Mouse (Mus musculus): Measurements from ENCODE around the gene 2900026A02Rik.
A peak's percentile ranks its signal among the peaks of the same experiment; 100 is the strongest.

2900026A02Rik gene

GRCm38 (mm10) chr5:113173318-113173717, 47.7 kb downstream of the 2900026A02Rik start:
- DNase-seq, result peak; percentile 76

DNA sequence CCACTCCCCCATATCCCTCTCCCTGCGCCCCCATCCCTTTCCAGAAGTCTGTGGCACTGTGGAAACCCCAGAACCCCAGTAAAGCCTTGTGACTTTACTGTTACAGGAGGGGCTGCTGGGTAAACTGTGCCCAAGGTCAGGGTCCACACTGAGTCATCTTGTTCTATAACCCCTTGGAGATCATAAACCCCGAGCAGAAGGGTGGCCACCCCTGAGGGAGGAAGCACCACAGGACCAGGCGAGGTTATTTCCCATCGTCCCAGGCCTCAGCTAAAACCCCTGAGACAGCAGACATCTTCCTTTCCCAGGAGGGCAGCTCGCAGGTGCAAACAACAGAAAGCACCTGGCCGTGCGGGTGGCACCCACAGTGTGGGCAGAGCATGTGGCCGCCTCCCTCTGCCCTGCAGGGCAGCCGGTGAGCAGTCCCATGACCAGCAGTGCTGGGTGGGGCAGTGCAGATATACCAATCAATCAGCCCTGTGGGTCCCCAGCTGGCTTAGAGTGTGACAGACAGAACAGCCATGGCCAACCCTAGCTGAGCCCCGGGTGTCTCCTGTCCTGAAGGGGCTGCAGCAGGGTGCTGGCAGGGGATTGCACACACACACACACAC, 49.0 kb downstream of the 2900026A02Rik start:
- no peak for DNase-seq

DNA sequence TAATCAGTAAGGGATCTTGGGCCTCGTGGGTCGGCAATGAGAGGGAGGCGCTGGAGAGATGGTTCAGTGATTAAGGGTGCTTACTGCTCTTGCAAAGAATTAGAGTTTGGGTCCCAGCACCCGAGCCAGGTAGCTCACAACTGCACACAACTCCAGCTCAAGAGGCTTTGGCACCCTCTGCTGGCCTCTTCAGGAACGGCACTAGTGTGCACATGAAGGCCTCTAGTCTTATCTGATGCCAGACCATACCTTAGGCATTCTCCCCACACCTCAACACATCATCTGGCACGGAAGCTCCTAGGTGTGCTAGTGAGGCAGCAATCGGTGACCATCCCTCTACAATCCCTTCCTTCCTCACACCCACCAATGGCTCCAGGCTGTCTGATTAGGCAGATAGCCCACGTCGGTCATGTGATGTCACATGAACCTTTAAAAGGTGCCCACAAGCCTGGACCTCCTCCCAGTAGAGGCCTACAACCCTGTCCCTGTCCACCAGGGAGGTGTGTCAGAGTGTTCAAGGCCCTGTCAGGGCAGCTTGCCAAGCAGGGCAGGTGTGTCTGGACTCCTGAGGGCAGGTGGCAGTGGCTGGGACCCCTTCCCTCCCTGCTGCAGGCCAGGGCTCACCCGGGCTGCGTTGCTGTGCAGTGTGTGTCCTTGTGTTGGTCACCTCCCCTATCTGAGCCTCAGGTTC, 50.8 kb downstream of the 2900026A02Rik start:
- DNase-seq, result no peak

GRCm38 (mm10) chr5:113167733-113168132, 53.3 kb downstream of the 2900026A02Rik start:
- peak; percentile 60 for DNase-seq

GRCm38 (mm10) chr5:113165481-113165880, 55.6 kb downstream of the 2900026A02Rik start:
- peak; percentile 62 for DNase-seq

GRCm38 (mm10) chr5:113164873-113165441, 56.1 kb downstream of the 2900026A02Rik start:
- peak; percentile 95 for DNase-seq

- DNase-seq, result no peak
Measured at GRCm38 (mm10) chr5:113164448-113164847, 56.6 kb downstream of the 2900026A02Rik start.

GRCm38 (mm10) chr5:113163116-113163515, 57.9 kb downstream of the 2900026A02Rik start:
- DNase-seq, result peak; percentile 61

DNA sequence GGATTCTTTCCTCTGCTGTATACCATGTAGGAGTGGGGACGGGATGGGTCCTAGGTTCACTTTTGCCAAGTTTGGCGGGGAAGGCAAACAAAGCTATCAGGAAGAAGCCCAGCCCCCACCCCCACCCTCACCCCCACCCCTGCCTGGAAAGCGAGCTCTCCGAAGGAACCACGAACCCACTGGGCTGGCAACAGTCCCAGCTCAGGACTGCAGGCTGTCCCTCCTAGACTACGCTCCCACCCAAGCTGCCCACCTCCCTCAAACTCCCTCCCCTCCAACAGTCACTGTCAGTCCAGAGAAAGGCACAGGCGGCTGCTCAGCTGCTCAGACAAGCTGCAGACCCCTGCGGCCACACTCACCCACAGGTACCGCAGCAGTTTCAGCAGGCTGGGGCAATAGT, 58.3 kb downstream of the 2900026A02Rik start:
- no peak for DNase-seq

DNA sequence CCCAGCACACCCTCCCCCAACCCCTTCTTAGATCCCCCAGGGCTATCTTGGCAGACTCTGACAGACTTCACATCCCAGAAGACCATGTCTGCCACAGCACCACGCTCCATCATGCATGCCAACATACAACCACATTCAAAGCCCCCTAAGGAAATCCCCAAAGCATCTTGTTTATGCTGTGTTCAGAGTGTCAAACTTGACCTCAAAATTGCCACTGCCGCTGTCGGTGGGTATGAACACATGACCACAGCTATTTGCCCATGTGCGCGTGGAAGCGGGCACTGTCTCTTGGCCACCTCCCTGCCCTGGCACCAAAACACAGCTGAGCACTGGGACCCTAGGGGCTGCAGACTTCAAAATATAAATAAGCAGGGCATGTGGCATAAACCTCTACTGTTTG, 59.5 kb downstream of the 2900026A02Rik start:
- DNase-seq, result no peak

- no peak for DNase-seq
Measured at GRCm38 (mm10) chr5:113160320-113160719, 60.7 kb downstream of the 2900026A02Rik start.

DNA sequence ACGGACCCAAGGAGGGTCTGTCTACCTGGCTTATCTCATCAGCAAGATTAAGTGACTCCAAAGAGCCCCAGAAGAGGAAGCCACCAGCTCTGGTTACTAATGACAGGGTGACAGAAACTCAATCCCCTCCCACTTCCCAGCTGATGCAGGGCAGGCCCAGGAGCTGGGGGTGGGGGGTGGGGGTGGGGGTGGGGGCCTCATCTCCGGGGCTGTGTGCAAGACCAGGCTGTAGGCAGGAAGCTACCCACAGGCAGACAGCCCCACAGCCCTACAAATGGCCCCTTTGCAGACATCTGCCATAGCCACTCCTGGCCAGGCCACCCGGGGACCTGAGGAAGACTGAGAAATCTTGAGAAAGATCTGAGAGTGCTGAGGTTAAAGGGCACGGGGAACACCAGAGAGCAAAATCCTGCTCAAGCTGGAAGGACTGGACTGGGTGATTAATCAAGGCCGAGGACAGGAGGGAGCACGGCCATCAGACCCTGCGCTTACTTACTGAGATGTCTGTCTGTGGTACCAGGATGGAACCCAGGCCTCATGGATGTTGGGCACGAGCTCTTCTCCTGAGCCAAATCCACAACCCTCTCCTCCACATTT, 62.2 kb downstream of the 2900026A02Rik start:
- no peak for DNase-seq

- DNase-seq, result no peak
Measured at GRCm38 (mm10) chr5:113157588-113157987, 63.4 kb downstream of the 2900026A02Rik start.

GRCm38 (mm10) chr5:113157006-113157405, 64.0 kb downstream of the 2900026A02Rik start:
- DNase-seq, result no peak

GRCm38 (mm10) chr5:113155133-113155532, 65.9 kb downstream of the 2900026A02Rik start:
- peak; percentile 88 for DNase-seq

GRCm38 (mm10) chr5:113154441-113154840, 66.6 kb downstream of the 2900026A02Rik start:
- no peak for DNase-seq

DNA sequence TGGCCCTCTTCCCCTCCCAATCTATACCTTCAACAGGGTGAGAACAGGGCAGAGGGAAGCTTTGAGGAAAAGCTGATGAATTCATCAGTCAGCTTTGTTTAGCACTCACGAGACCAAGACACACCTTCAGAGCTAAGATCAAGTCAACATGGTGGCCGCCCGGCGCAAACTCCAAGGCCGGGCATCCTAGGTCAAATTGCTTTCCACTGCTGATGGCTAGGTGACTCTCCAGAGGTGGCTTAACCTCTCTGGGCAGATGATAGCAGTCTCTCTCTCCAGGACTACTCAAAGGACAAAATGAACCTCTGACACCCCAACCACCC, 67.6 kb downstream of the 2900026A02Rik start:
- no peak for DNase-seq

DNA sequence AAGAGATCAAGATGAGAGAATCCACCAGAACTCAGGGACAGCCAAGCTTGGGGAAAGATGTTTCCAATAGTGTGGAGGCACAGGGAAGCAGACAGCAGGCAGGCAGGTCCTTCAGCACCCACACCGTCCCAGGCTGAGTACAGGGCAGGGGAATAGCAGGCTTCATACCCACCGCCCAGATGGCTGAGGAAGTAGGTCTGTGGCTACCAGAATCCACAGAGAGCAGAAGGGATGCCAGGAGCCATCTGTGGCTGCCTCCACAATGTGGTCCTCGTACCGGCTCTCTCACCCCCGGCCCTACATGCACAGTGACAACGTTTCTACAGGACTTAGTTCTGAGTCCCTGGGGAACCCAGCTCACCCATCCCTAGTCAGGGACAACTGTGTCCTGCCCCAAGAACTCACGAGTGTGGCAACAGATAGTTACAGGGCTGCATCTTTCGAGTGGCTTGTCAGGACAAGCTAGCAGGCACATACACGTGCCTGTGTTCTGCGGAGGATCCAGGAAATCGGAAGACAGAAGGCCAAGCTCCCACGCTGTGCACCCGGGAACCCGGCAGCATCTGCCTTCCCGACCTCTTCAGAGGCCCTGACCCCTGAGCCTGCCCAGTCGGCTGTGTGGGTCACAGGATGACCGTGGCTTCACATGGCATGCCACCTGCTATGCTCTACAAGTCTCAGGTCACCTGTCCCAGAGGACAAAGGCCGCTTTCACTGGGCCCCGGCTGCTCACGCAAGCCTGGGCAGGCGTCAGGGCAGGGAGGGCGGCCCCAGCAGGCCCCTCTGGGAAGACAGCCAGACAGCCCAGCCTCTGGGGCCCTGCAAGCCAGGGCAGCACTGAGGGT, 68.2 kb downstream of the 2900026A02Rik start:
- peak; percentile 83 for DNase-seq

DNA sequence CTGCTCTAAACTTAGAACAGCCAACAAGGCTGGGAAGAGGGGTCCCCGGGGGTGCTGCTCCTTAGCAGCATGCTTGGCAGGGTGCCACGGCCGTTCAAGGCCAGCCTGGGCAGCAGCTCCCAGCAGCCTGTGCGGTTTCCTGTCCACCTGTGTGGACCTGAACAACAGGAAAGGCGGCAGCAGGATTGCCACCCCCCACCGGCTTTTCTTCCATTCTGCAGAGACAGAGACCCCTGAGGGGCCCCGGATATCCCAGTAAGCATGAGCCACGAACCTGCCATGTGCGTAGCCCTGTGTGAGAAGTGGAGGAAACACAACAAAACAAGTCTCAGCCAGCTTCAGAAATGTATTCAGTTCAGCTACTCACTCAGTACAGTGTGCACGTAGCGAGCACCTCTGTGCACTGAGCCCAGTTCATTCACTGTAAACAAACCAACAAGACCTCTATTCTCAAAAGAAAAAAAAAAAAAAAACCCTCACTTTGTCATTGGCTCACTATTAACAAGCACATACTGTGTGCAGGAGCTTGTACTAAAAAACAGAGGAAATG, 69.4 kb downstream of the 2900026A02Rik start:
- peak; percentile 53 for DNase-seq

DNA sequence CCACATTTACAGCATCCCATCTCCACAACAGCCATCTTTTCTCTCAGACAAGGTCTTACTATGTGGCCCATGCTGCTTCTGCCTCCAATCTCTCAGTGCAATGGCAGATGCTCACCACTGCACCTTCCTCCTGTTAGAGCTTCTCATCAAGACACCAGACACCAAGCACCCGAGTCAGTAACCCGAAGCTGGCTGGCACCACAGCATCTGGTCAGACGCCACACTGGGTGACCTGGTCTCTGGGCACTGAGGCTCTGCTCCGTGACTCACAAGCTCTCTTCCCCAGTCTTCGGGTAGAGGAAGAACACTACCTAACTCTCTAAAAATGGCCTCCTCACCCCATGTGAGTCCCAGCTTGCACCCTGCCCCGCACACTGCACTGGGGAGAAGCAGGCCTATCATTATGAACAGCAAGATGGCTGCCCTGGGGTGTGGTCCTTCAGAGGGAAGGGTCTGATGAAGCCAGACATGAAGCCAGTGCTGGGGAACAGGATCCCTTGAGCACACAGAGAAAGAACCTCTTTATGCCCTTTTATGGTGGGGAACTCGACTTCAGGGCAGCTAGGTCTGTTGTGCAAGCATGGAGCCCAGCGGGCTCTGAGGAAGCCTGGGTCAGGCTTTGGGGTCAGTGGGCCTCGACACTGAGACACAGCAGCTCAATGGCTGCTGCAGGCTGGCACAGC, 70.0 kb downstream of the 2900026A02Rik start:
- DNase-seq, result no peak

DNA sequence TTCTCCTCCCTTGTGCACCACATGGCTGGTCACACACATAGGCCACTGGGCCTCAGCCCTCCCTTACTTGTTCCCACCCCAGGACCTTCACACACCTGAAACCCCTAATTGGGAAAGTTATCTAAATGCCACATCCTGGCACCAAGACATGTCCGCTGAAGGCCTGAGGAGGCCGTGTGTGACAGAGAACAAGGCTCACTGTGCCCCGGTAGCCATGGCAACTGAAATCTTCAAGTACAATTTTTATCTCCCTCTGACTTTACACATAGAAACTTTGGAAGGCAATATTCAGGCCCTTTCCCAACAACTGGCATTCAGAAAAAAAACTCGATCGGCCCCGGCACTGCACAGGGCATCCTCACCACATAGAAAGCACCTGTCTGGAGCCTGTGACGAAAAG, 72.0 kb downstream of the 2900026A02Rik start:
- no peak for DNase-seq

GRCm38 (mm10) chr5:113147994-113148471, 73.0 kb downstream of the 2900026A02Rik start:
- no peak for DNase-seq
